Mouse (Mus musculus): ENCODE measurements around the gene 1700056E22Rik. TPM values are rescaled to one million over a fixed set of nuclear protein-coding genes. Genes with fewer than 3 reads are reported as not detected.

Gene 1700056E22Rik
- total and polyA plus RNA-seq, 3 experiments: 0.35 to 1.1 TPM; not detected in 1

- TF ChIP-seq RCOR1 (IDR thresholded peaks at IDR 0.05; ENCODE audit: low read depth, low read length) (no peak), GATA1 (IDR thresholded peaks at IDR 0.05; ENCODE audit: low read depth, low read length) (no peak), KAT2A (conservative IDR thresholded peaks at IDR 0.05; ENCODE audit: low read depth, low read length) (no peak), POLR2A (IDR thresholded peaks at IDR 0.05; ENCODE audit: control insufficient read depth in 1 of 2, insufficient read depth in 1 of 2, low read depth in 1 of 2, low read length in 2 of 2, poor library complexity in 1 of 2) (0 out of 4 replicates have a peak, but pooled peaks of 1 of the 2 experiments have one; percentile 53), ELF1 (IDR thresholded peaks at IDR 0.05; ENCODE audit: low read depth, low read length) (no peak), ZKSCAN1 (IDR thresholded peaks at IDR 0.05; ENCODE audit: low read depth, low read length) (no peak), CTCF (IDR thresholded peaks at IDR 0.05 in 2 of 3, conservative IDR thresholded peaks at IDR 0.05 in 1 of 3; ENCODE audit: control insufficient read depth in 1 of 3, insufficient read depth in 1 of 3, low read depth in 2 of 3, low read length in 3 of 3, poor library complexity in 1 of 3, severe bottlenecking in 1 of 3) (no peak), UBTF (IDR thresholded peaks at IDR 0.05; ENCODE audit: borderline replicate concordance, insufficient read depth, low read depth, low read length) (peak; percentile 28; the same call in 1 of the 2 replicates), CHD1 (IDR thresholded peaks at IDR 0.05; ENCODE audit: low read depth, low read length) (no peak), RAD21 (IDR thresholded peaks at IDR 0.05; ENCODE audit: low read depth, low read length) (no peak), MYC (IDR thresholded peaks at IDR 0.05; ENCODE audit: low read depth, low read length) (no peak), E2F4 (IDR thresholded peaks at IDR 0.05; ENCODE audit: borderline replicate concordance, low read depth, low read length) (no peak), POLR2AphosphoS2 (IDR thresholded peaks at IDR 0.05; ENCODE audit: low read length) (no peak), TBP (IDR thresholded peaks at IDR 0.05; ENCODE audit: low read depth, low read length) (no peak), MYB (IDR thresholded peaks at IDR 0.05; ENCODE audit: low read depth, low read length) (no peak), MEF2A (IDR thresholded peaks at IDR 0.05; ENCODE audit: extremely low read depth, insufficient replicate concordance, low read depth, low read length, poor library complexity, severe bottlenecking) (no peak), MXI1 (IDR thresholded peaks at IDR 0.05; ENCODE audit: low read depth, low read length) (no peak; the same call in 1 of the 2 replicates), ZC3H11A (IDR thresholded peaks at IDR 0.05; ENCODE audit: low read depth, low read length) (no peak)
Measured at GRCm38 (mm10) chr1:184033390-184034010, 601 bp downstream of the 1700056E22Rik start (continued).

DNA sequence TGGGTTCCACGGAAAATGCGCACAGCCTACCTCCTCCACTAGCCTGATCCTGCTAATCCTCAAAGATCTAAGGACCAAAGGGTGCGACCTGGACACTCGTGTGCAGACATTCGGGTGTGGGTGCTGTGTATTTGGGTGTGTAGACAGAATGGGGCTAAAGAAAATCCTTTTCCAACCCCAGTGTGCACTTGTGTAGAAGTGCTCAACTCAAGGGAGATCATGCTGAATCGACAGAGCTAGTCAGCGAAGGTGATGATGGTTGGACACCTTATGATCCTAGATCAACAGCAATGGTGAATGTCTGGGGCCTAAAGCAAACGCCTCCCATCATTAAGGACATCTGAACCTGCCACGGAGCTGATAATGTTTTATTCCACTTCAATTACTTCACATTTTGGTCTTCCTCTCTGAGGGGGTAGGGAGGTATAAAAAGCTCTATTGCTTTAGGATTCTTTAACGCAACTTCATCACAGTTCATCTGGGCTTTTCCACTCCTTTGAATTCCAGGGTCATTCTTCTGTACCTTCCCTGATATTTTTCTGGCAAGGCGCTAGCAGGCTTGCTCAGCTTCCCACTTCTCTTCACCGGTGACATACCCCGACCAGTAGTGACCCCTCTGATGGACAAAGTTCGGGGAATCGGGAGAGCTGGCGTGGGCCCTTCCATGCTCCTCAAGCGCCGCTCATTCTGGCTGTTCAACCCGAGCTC, 1.3 kb downstream of the 1700056E22Rik start:
- H3K27me3 ChIP-seq (ENCODE audit: control insufficient read depth in 1 of 2, insufficient read depth in 2 of 2, low read length in 2 of 2): no peaks in the 10 kb centered on the region
- TF ChIP-seq RCOR1 (IDR thresholded peaks at IDR 0.05; ENCODE audit: low read depth, low read length) (no peak), ETS1 (IDR thresholded peaks at IDR 0.05; ENCODE audit: low read depth, low read length) (peak; percentile 34; the same call in 1 of the 2 replicates), TAL1 (IDR thresholded peaks at IDR 0.05; ENCODE audit: low read length) (peak; percentile 37; the same call in 1 of the 2 replicates)
- H3K9me3 ChIP-seq (replicated peaks; ENCODE audit: insufficient read depth, low read length): no peaks in the 10 kb centered on the region
- H3K27ac ChIP-seq (ENCODE audit: control insufficient read depth, low read depth, low read length): peak overlapping the region; percentile 11; the same call in 1 of the 2 replicates
- peak overlapping the region; percentile 67 to 70 for H3K4me3 ChIP-seq (ENCODE audit: control insufficient read depth in 1 of 2, insufficient read depth in 1 of 2, low read depth in 2 of 2, low read length in 2 of 2)
- peak overlapping the region; percentile 76 for H3K9ac ChIP-seq (ENCODE audit: control insufficient read depth, low read depth, low read length, poor library complexity, severe bottlenecking)
- DNase-seq (ENCODE audit: low read depth, low spot score): peak; percentile 49
- peaks cover 0 to 9% of the 10 kb centered on the region in 2 experiments; a peak in 2 of 4 replicates for H3K36me3 ChIP-seq (ENCODE audit: control insufficient read depth in 1 of 2, insufficient read depth in 2 of 2, low read length in 2 of 2)
- peaks cover 2% of the 10 kb centered on the region; the same call in 1 of the 2 replicates for H3K79me2 ChIP-seq (ENCODE audit: control insufficient read depth, insufficient read depth, low read length, poor library complexity)
- H3K4me1 ChIP-seq (ENCODE audit: control insufficient read depth in 1 of 2, insufficient read depth in 2 of 2, low read length in 2 of 2): peaks cover 6 to 14% of the 10 kb centered on the region in 2 experiments
